ENCODE assay signal across 9 mouse cellular contexts in the genomic region with DNA sequence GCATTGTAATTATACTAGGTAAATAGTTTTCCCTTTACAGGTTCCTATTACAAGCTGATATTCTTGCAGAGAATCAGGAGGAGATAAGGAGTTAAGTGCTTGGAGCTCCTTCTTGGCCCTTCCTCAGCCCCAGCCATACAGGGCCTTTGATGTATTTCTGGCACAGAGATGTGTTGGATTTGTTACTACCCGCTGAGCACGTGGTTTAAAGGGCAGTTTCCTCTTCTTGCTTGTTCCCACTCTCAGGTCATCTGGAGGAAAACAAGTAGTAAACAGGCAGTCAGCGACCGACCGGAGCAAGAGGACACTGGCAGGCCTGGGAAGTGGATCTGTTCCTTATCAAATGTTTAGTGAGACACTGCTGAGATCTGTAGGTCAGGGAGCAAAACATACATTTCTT. TPM values are rescaled to one million over a fixed set of nuclear protein-coding genes. Genes with fewer than 3 reads are reported as not detected.
DNase-seq lines count a peak whose midpoint lies in the region; ATAC-seq and TF ChIP-seq lines count a peak whose summit lies in the region.
"Had no signal": no experiment of that assay in that cellular context is flagged by ENCODE, and none has a peak within 500 bp of the region (broad histone marks: within the 10 kb centered on the region; RNA-seq: fewer than 3 reads in every experiment).

No protein-coding gene starts in this region.

- H3K9ac ChIP-seq in liver, embryonic 11.5 days (ENCODE audit: low read depth, low read length): no peak overlapping the region

- no peaks in the 10 kb centered on the region for H3K27me3 ChIP-seq in liver, embryonic 11.5 days (replicated peaks; ENCODE audit: control insufficient read depth, insufficient read depth, low read length)
- H3K27me3 ChIP-seq in small intestine, adult 2 months (ENCODE audit: control insufficient read depth, insufficient read depth, low read length): no peaks in the 10 kb centered on the region

- 0 out of 2 replicates have a peak, but pooled peaks have one; percentile 3 for ATAC-seq in liver, embryonic 11.5 days (replicated peaks; ENCODE audit: low FRiP score)

- no peaks in the 10 kb centered on the region for H3K36me3 ChIP-seq in liver, embryonic 11.5 days (ENCODE audit: control insufficient read depth, insufficient read depth, low read length)
- H3K36me3 ChIP-seq in small intestine, adult 2 months (ENCODE audit: control insufficient read depth, insufficient read depth, low read length): no peaks in the 10 kb centered on the region

- H3K4me1 ChIP-seq in liver, embryonic 11.5 days (replicated peaks; ENCODE audit: control insufficient read depth, insufficient read depth, low read length): peaks cover 6% of the 10 kb centered on the region
- H3K4me1 ChIP-seq in small intestine, adult 2 months (ENCODE audit: control insufficient read depth, insufficient read depth, insufficient read length, low read length): peaks cover 18% of the 10 kb centered on the region; the same call in 1 of the 2 replicates

- H3K27ac ChIP-seq in liver, embryonic 11.5 days (ENCODE audit: low read depth, low read length): no peak overlapping the region
- H3K27ac ChIP-seq in small intestine, adult 2 months (ENCODE audit: insufficient read depth, low read depth, low read length): 0 out of 2 replicates have a peak overlapping the region, but pooled peaks have one; percentile 42
- H3K27ac ChIP-seq: macrophage had no signal

- TF ChIP-seq CTCF in small intestine, adult 2 months (IDR thresholded peaks at IDR 0.05; ENCODE audit: extremely low read depth, insufficient read length, insufficient replicate concordance, low read depth, low read length): no peak

- DNase-seq in adrenal gland, adult (ENCODE audit: inconsistent age in 2 of 2, low spot score in 1 of 2): peak; percentile 24 to 58
- no peak for DNase-seq in adrenal gland, adult 18-20 months (ENCODE audit: low spot score in 2 of 2)
- DNase-seq in liver, embryonic 11.5 days (ENCODE audit: low spot score): no peak
- no peak for DNase-seq in liver
- DNase-seq in kidney, adult 9 months: peak; percentile 35
- DNase-seq in thymus, postnatal 10 days (ENCODE audit: low spot score in 2 of 2): no peak
- DNase-seq in right cerebral cortex, postnatal 25 days: no peak

- H3K4me2 ChIP-seq in liver, embryonic 11.5 days: no peak overlapping the region

- H3K4me3 ChIP-seq in liver, embryonic 11.5 days (ENCODE audit: low read depth, low read length): no peak overlapping the region
- H3K4me3 ChIP-seq in small intestine, adult 2 months (ENCODE audit: low read depth, low read length): no peak overlapping the region

- TF ChIP-seq POLR2A in small intestine, adult 2 months (IDR thresholded peaks at IDR 0.05; ENCODE audit: low read depth, low read length): no peak

- WGBS in liver, embryonic 11.5 days: 28% methylated on average over 5 of the region's 5 CpGs
- WGBS in small intestine, adult 2 months: 5% methylated on average over 5 of the region's 5 CpGs

- H3K9me3 ChIP-seq in liver, embryonic 11.5 days (ENCODE audit: control insufficient read depth, low read length): no peaks in the 10 kb centered on the region

RNA-seq across cellular contexts. Expression of a gene that starts 56.7 kb away (rescaled TPM):
- total RNA-seq in adrenal gland, adult 18-20 months (2021): 10 to 100 TPM; 20.9 to 26.7 TPM
- 24.0 and 24.2 TPM in 2 replicates for polyA plus RNA-seq in liver, embryonic 11.5 days (2014; fragmentation: Nextera tagmentation; extraction: Ambion mirVana)
- polyA plus RNA-seq in small intestine, adult 2 months (2012; rRNA removed): 1.3 and 5.0 TPM in 2 replicates

RNA-seq across cellular contexts. Expression of a gene that starts 56.7 kb away (rescaled TPM):
- 10 to 100 TPM; 15.9 to 18.6 TPM for total RNA-seq in adrenal gland, adult 18-20 months (2021)
- polyA plus RNA-seq in liver, embryonic 11.5 days (2014; fragmentation: Nextera tagmentation; extraction: Ambion mirVana): 13.0 and 14.9 TPM in 2 replicates
- polyA plus RNA-seq in small intestine, adult 2 months (2012; rRNA removed): 5.0 and 5.1 TPM in 2 replicates

RNA-seq across cellular contexts. Expression of a gene that starts 56.9 kb away (rescaled TPM):
- 1 to 10 TPM; 4.1 to 5.6 TPM for total RNA-seq in adrenal gland, adult 18-20 months (2021)
- 4.2 and 5.0 TPM in 2 replicates for polyA plus RNA-seq in liver, embryonic 11.5 days (2014; fragmentation: Nextera tagmentation; extraction: Ambion mirVana)
- polyA plus RNA-seq in small intestine, adult 2 months (2012; rRNA removed): 0.22 and 0.32 TPM in 2 replicates

Comparison
In these comparisons a context has a peak if more than half of its experiments do, and no peak if none do; other contexts are left out.
1. DNase-seq: peak in adrenal gland, adult (2 of 2) and kidney, adult 9 months (single experiment); none in adrenal gland, adult 18-20 months (0 of 2), liver, embryonic 11.5 days (single experiment), liver (single experiment), thymus, postnatal 10 days (0 of 2) and right cerebral cortex, postnatal 25 days (single experiment).